Mouse (Mus musculus) MEL (cell line): Measurements from ENCODE around the gene Svs1. TPM values are rescaled to one million over a fixed set of nuclear protein-coding genes. Genes with fewer than 3 reads are reported as not detected.

ENCODE experiments used
- DNase-seq: peaks from one replicate; pipeline ENCODE4 v3.0.0; 2011; ENCODE audit warnings: low read depth, low spot score
- H3K27ac ChIP-seq: 2 replicates; pipeline ENCODE4 v1.5.1; 2012; ENCODE audit warnings: low read depth, mild to moderate bottlenecking, control low read depth, low read length, moderate library complexity; ENCODE audit not compliant: control insufficient read depth
- H3K27me3 ChIP-seq, 2 experiments: fragments of 150-350 bp in 1 of 2; sonication (generic) in 1 of 2; 2 replicates each; pipeline ENCODE4 v1.6.1; 2012; ENCODE audit warnings: low read length in 2 of 2, mild to moderate bottlenecking in 2 of 2, improper control_type of control experiment in 1 of 2, moderate library complexity in 1 of 2; ENCODE audit not compliant: insufficient read depth in 2 of 2, control insufficient read depth in 1 of 2
- H3K36me3 ChIP-seq, 2 experiments: 2 replicates each; pipeline ENCODE4 v1.6.1; 2012 to 2014; ENCODE audit warnings: low read length in 2 of 2, improper control_type of control experiment in 1 of 2, inconsistent platforms in 1 of 2, mild to moderate bottlenecking in 1 of 2; ENCODE audit not compliant: insufficient read depth in 2 of 2, control insufficient read depth in 1 of 2
- H3K4me1 ChIP-seq, 2 experiments: fragments of 150-350 bp in 1 of 2; sonication (generic) in 1 of 2; 2 replicates each; pipeline ENCODE4 v1.6.1; 2012; ENCODE audit warnings: low read length in 2 of 2, improper control_type of control experiment in 1 of 2, mild to moderate bottlenecking in 1 of 2; ENCODE audit not compliant: insufficient read depth in 2 of 2, control insufficient read depth in 1 of 2
- H3K4me3 ChIP-seq, 2 experiments: fragments of 150-350 bp in 1 of 2; sonication (generic) in 1 of 2; 2 replicates each; pipeline ENCODE4 v1.5.1; 2012; ENCODE audit warnings: low read depth in 2 of 2, low read length in 2 of 2, mild to moderate bottlenecking in 2 of 2, moderate library complexity in 2 of 2, control low read depth in 1 of 2, improper control_type of control experiment in 1 of 2; ENCODE audit not compliant: control insufficient read depth in 1 of 2, insufficient read depth in 1 of 2
- H3K79me2 ChIP-seq: 2 replicates; pipeline ENCODE4 v1.6.1; 2012; ENCODE audit warnings: mild to moderate bottlenecking, low read length, moderate library complexity; ENCODE audit not compliant: control insufficient read depth, poor library complexity, insufficient read depth
- H3K9ac ChIP-seq: 2 replicates; pipeline ENCODE4 v1.6.1; 2012; ENCODE audit warnings: low read depth, mild to moderate bottlenecking, control low read depth, low read length, moderate library complexity; ENCODE audit not compliant: control insufficient read depth, poor library complexity, severe bottlenecking
- H3K9me3 ChIP-seq: fragments of 150-350 bp; sonication (generic); replicated peaks from 2 replicates; pipeline ENCODE4 v1.6.1; 2012; ENCODE audit warnings: mild to moderate bottlenecking, low read length, improper control_type of control experiment, moderate library complexity; ENCODE audit not compliant: insufficient read depth
- CTCF ChIP-seq, 3 experiments: IDR thresholded peaks in 2 of 3; conservative IDR thresholded peaks in 1 of 3; 2 replicates each; pipeline ENCODE4 v1.5.1; 2011 to 2012; ENCODE audit warnings: low read length in 3 of 3, low read depth in 2 of 3, mild to moderate bottlenecking in 2 of 3, improper control_type of control experiment in 1 of 3, inconsistent platforms in 1 of 3, mixed read lengths in 1 of 3, moderate library complexity in 1 of 3; ENCODE audit not compliant: control insufficient read depth in 1 of 3, insufficient read depth in 1 of 3, poor library complexity in 1 of 3, severe bottlenecking in 1 of 3
- GATA1 ChIP-seq: IDR thresholded peaks from 2 replicates; pipeline ENCODE4 v1.6.1; 2011; ENCODE audit warnings: low read depth, low read length, improper control_type of control experiment
- KAT2A ChIP-seq: conservative IDR thresholded peaks from 2 replicates; pipeline ENCODE4 v1.6.1; 2012; ENCODE audit warnings: low read depth, low read length, improper control_type of control experiment, inconsistent platforms
- MEF2A ChIP-seq: IDR thresholded peaks from 2 replicates; pipeline ENCODE4 v1.6.1; 2014; ENCODE audit warnings: low read depth, mild to moderate bottlenecking, inconsistent platforms, low read length, improper control_type of control experiment; ENCODE audit not compliant: poor library complexity, insufficient replicate concordance, severe bottlenecking; ENCODE audit errors: extremely low read depth
- MYC ChIP-seq: IDR thresholded peaks from 2 replicates; pipeline ENCODE4 v1.6.1; 2011; ENCODE audit warnings: low read depth, mild to moderate bottlenecking, low read length, improper control_type of control experiment, moderate library complexity
- RAD21 ChIP-seq: IDR thresholded peaks from 2 replicates; pipeline ENCODE4 v1.6.1; 2011; ENCODE audit warnings: mild to moderate bottlenecking, low read depth, low read length, improper control_type of control experiment
- RCOR1 ChIP-seq: IDR thresholded peaks from 2 replicates; pipeline ENCODE4 v1.6.1; 2012; ENCODE audit warnings: low read depth, mild to moderate bottlenecking, inconsistent platforms, low read length, improper control_type of control experiment
- SMC3 ChIP-seq: IDR thresholded peaks from 2 replicates; pipeline ENCODE4 v1.6.1; 2011; ENCODE audit warnings: low read depth, low read length, improper control_type of control experiment
- TAL1 ChIP-seq: IDR thresholded peaks from 2 replicates; pipeline ENCODE4 v1.6.1; 2012; ENCODE audit warnings: mild to moderate bottlenecking, inconsistent platforms, low read length, moderate library complexity, mixed read lengths
- USF1 ChIP-seq: IDR thresholded peaks from 2 replicates; pipeline ENCODE4 v1.6.1; 2014; ENCODE audit warnings: low read depth, mild to moderate bottlenecking, inconsistent platforms, low read length, improper control_type of control experiment, moderate library complexity
- USF2 ChIP-seq, 2 experiments: IDR thresholded peaks; 2 replicates each; pipeline ENCODE4 v1.6.1; 2011 to 2012; ENCODE audit warnings: improper control_type of control experiment in 2 of 2, low read length in 2 of 2, borderline replicate concordance in 1 of 2, inconsistent platforms in 1 of 2, low read depth in 1 of 2, mild to moderate bottlenecking in 1 of 2; ENCODE audit not compliant: insufficient read depth in 1 of 2
- ZC3H11A ChIP-seq: IDR thresholded peaks from 2 replicates; pipeline ENCODE4 v1.6.1; 2012; ENCODE audit warnings: low read depth, mild to moderate bottlenecking, inconsistent platforms, low read length, improper control_type of control experiment
- ZMIZ1 ChIP-seq: IDR thresholded peaks from 2 replicates; pipeline ENCODE4 v1.6.1; 2012; ENCODE audit warnings: low read depth, mild to moderate bottlenecking, inconsistent platforms, low read length, improper control_type of control experiment, moderate library complexity
- ZNF384 ChIP-seq: IDR thresholded peaks from 2 replicates; pipeline ENCODE4 v1.6.1; 2012; ENCODE audit warnings: low read depth, mild to moderate bottlenecking, inconsistent platforms, low read length, improper control_type of control experiment
- polyA plus RNA-seq, 2 experiments: library from polyadenylated mRNA; stranded (reverse) in 1 of 2; unstranded in 1 of 2; fragments of >175 nt in 1 of 2; fragments of >200 nt in 1 of 2; gene quantifications; 2 replicates each; pipeline versions ENCODE4 v1.2.1 to v1.2.4; 2012; ENCODE audit warnings: low replicate concordance in 2 of 2, low read depth in 1 of 2; ENCODE audit not compliant: insufficient read length in 2 of 2, insufficient read depth in 1 of 2, missing spikeins in 1 of 2
- total RNA-seq: library from RNA; depleted of rRNA; stranded (reverse); fragments of 300-350 nt; gene quantifications from 2 replicates; pipeline ENCODE4 v1.2.3, GENCODE M21; 2012; rRNA removed

The Svs1 gene
- total and polyA plus RNA-seq, 3 experiments: not detected

- Histone ChIP-seq H3K9ac (no peak overlapping the region), H3K36me3 (no peaks in the 10 kb centered on the region), H3K27me3 (no peaks in the 10 kb centered on the region; a peak in 1 of 4 replicates), H3K27ac (no peak overlapping the region), H3K4me3 (no peak overlapping the region), H3K79me2 (no peaks in the 10 kb centered on the region), H3K9me3 (no peaks in the 10 kb centered on the region), H3K4me1 (no peaks in the 10 kb centered on the region)
- peak; percentile 59 for DNase-seq
- TF ChIP-seq CTCF (IDR thresholded peaks at IDR 0.05 in 2 of 3, conservative IDR thresholded peaks at IDR 0.05 in 1 of 3; ENCODE audit: control insufficient read depth in 1 of 3, insufficient read depth in 1 of 3, low read depth in 2 of 3, low read length in 3 of 3, poor library complexity in 1 of 3, severe bottlenecking in 1 of 3): peak in 2 of 3 experiments; percentile 62 to 74; a peak in 5 of 6 replicates
- TF ChIP-seq ZMIZ1: no peak
- no peak for TF ChIP-seq USF1
- peak; percentile 60 for TF ChIP-seq RAD21
- peak; percentile 23; the same call in 1 of the 2 replicates for TF ChIP-seq ZC3H11A
- no peak for TF ChIP-seq USF2 (IDR thresholded peaks at IDR 0.05; ENCODE audit: borderline replicate concordance in 1 of 2, insufficient read depth in 1 of 2, low read depth in 1 of 2, low read length in 2 of 2)
- no peak for TF ChIP-seq MEF2A
- no peak for TF ChIP-seq GATA1
- no peak for TF ChIP-seq TAL1
- TF ChIP-seq SMC3: peak; percentile 53
- no peak for TF ChIP-seq RCOR1
- TF ChIP-seq KAT2A: no peak
- TF ChIP-seq ZNF384: peak; percentile 78
- no peak for TF ChIP-seq MYC
Observed at GRCm38 (mm10) chr6:49039470-49040180, 53.0 kb downstream of the Svs1 start.

Other genes starting within 250 kb of the Svs1 start
- gene Gimap1, start 247.8 kb upstream of the Svs1 start, total RNA-seq: not detected in 2 replicates
- gene Gimap1, start 247.8 kb upstream of the Svs1 start, polyA plus RNA-seq: not detected
- not detected in 2 replicates for gene Gimap5, start 240.7 kb upstream of the Svs1 start, total RNA-seq
- gene Gimap5, start 240.7 kb upstream of the Svs1 start, polyA plus RNA-seq: not detected
- gene Gimap3, start 216.0 kb upstream of the Svs1 start, total RNA-seq: not detected in 2 replicates
- gene Gimap3, start 216.0 kb upstream of the Svs1 start, polyA plus RNA-seq: not detected
- gene Tmem176a, start 145.9 kb upstream of the Svs1 start, total RNA-seq: 3.9 TPM in 2 replicates
- gene Tmem176a, start 145.9 kb upstream of the Svs1 start, polyA plus RNA-seq: 10 to 100 TPM in 1 of 2 experiments, not detected in 1; 18.5 TPM
- gene Tmem176b, start 145.4 kb upstream of the Svs1 start, total RNA-seq: 22.2 and 23.0 TPM in 2 replicates
- 10 to 100 TPM in 1 of 2 experiments, not detected in 1; 77.0 TPM for gene Tmem176b, start 145.4 kb upstream of the Svs1 start, polyA plus RNA-seq
- not detected in 2 replicates for gene Aoc1, start 114.0 kb upstream of the Svs1 start, total RNA-seq
- gene Aoc1, start 114.0 kb upstream of the Svs1 start, polyA plus RNA-seq: not detected
- gene 1600015I10Rik, start 57.0 kb upstream of the Svs1 start, total RNA-seq: not detected in 2 replicates
- not detected for gene 1600015I10Rik, start 57.0 kb upstream of the Svs1 start, polyA plus RNA-seq
- gene Doxl2, start 11.9 kb upstream of the Svs1 start, total RNA-seq: not detected in 2 replicates
- gene Doxl2, start 11.9 kb upstream of the Svs1 start, polyA plus RNA-seq: not detected
- gene Gpnmb, start 49.7 kb downstream of the Svs1 start, total RNA-seq: not detected in 2 replicates
- gene Gpnmb, start 49.7 kb downstream of the Svs1 start, polyA plus RNA-seq: not detected
- 27.1 and 27.8 TPM in 2 replicates for gene Malsu1, start 86.9 kb downstream of the Svs1 start, total RNA-seq
- 10 to 100 TPM in 1 of 2 experiments, not detected in 1; 60.7 TPM for gene Malsu1, start 86.9 kb downstream of the Svs1 start, polyA plus RNA-seq
- gene Igf2bp3, start 228.1 kb downstream of the Svs1 start, total RNA-seq: 0.12 and 0.13 TPM in 2 replicates
- under 1 TPM in 1 of 2 experiments, not detected in 1; 0.29 TPM for gene Igf2bp3, start 228.1 kb downstream of the Svs1 start, polyA plus RNA-seq